Mouse (Mus musculus): ENCODE data around the gene Cep112.
A peak's percentile ranks its signal among the peaks of the same experiment; 100 is the strongest.
"Not testable (repeated sequence)": the region's sequence is repeated elsewhere in the genome, so short reads cannot be mapped to it uniquely, and the experiment has no call there.

Cep112 gene

DNA sequence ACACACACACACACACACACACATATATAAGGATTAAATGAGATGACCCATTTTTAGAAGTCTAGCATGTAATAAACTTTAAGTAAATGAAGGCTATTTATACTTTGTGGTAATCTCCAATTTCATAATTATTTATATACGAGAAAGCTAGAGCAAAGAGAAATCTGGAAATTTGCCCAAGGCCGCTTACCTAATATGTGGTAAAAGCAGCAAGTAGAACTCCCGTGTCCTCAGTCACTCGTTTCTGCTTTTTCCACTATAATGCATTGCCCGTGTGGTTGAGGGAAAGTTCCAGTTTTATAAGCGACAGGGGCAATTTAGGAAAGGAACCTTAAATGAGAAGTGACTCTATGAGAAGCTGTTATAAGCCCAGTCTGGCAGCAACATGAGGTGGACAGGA lies 442.5 kb downstream of the Cep112 start:
- ATAC-seq (ENCODE audit: low TSS enrichment), result no peak

DNA sequence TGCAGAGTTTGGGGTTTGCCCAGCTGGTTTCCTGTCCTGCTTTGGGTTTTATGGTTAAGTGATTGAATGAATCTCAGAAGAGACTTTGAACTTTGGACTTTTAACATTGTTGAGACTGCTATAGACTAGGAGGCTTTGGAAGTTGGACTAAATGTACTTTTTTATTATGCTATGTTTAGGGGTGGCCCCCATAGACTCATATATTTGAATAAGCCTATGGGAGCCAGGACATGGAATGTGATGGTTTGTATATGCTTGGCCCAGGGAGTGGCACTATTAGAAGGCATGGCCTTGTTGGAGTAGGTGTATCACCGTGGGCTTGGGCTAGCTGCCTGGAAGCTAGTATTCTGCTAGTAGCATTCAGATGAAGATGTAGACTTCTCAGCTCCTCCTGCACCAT lies 446.3 kb downstream of the Cep112 start:
- ATAC-seq (ENCODE audit: low TSS enrichment), result not testable (repeated sequence)

DNA sequence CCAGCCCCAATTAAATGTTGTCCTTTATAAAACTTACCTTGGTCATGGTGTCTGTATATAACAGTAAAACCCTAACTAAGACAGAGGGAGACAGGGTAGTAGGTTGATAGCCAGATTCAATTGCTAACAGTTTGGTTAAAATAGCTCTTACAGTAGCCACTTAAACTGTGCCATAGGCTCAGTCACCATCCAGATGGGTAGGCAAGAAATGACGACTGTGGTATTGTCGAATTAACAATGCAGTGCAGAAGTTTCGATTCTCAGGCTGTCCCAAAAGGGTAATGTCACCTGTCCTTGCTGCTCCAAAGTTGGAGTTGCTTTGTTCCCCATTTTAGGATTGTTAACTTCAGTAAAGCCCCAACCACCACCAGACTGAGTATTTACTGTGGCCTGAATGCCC lies 446.8 kb downstream of the Cep112 start:
- no peak for ATAC-seq (ENCODE audit: low TSS enrichment)

DNA sequence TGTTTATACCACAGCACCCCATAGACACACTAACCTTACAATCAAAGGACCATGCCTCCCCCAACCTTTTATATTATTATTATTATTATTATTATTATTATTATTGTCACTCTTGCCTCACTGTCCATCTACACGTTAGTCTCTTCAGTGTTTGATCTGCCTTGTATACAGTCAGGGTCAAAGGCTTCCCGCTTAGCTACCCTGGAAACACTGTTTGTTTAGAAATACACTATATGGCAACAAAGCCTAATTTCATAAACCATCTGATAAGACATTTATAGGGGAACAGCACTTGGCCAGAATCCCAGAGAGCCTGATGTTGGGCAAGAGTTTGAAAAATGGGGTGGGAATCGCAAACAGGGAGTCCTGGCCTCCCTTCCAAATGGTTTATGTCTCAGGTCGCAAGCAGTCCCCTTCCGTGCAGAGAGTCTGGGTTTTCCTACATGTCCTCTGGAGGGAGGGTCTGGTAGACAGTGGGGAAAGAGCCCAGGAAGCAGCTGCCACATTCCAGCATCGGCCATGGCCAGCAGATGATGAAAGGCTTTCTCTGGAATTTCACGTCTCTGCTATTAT lies 451.7 kb downstream of the Cep112 start:
- no peak for ATAC-seq (ENCODE audit: low TSS enrichment)

DNA sequence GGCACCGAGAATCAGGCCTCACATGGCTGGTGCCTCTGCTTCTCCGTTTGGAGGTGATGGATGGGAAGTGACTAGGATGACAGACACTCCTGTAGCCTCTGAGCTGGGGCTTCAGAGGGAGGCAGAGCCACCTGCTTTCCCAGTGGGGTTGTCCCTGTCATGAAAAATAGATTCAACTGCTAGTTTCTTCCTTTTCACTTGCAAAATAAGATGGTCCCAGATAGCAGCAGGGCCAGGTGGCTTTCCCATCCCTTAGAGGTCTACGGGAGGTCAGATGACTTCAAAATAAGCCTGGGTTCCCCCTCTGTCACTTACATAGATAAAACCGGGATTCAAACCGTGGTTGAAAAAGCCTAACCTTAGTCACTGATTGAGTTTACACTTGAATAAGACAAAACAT lies 452.5 kb downstream of the Cep112 start:
- ATAC-seq (ENCODE audit: low TSS enrichment), result no peak

DNA sequence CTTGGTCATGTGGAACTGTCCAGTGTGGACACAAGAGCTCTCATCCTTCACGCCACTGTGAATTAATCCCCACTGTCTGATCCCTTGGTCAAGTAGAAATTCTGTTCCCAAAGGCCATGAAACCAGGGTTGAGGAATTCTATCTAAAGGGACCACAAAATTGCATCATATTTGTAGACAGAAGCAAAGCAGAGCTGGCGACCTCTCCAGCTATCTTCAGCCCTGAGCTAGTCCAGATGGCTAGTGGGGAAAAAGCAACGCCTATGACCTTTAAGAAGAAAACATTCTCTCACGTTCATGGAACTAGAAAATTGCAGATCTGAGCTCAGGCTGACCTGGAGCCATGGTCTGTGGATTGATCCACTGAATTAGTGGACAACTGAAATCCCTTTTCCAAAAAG lies 455.6 kb downstream of the Cep112 start:
- ATAC-seq (ENCODE audit: low TSS enrichment), result no peak

DNA sequence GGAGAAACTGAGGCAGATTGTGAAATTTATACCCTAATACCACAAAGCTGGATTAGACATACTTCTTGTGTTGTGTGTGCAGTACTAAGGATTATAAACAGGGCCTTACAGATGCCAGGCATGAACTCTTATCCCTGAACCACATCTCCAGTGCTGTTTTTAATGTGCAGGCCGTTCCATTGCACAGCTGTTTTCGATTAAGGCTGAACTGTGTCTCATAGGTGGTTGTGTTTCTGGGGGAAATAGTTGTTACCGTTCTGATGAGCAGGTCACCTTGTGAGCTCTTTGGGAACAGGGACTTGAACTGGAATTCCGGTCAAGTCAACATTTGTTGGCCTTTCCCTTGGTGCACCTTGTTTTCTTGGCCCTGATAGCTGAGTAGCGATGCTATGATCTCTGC lies 456.7 kb downstream of the Cep112 start:
- no peak for ATAC-seq (ENCODE audit: low TSS enrichment)

DNA sequence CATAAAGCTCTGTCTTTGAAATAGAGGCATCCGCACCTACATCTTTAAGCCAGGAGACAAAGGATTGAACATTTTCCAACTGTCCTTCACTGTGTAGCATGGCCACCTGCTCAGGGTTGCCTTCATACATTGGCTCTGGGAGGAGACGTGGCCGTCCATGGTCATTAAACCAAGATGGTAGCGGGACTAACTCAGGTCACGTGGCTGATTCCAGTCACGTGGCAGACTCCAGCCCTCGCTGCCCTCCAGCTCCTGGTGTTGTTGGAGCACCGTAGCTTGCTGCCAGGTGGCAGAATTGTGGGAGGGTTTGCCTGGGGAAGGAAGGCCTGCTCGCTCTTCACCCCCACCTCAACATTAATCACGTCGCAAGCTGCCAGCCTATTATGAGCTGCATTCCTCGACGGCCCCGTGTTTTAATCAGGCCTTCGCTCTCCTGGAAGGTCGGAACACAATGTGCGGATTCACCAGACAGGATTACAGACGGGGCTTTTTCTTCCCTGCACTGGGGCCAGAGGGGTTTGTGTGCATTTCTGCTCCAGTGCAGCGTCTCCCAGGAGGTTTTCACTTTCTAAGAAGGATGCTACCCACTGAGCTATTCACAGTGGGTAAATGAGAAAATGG lies 460.4 kb downstream of the Cep112 start:
- ATAC-seq (ENCODE audit: low TSS enrichment), result no peak

DNA sequence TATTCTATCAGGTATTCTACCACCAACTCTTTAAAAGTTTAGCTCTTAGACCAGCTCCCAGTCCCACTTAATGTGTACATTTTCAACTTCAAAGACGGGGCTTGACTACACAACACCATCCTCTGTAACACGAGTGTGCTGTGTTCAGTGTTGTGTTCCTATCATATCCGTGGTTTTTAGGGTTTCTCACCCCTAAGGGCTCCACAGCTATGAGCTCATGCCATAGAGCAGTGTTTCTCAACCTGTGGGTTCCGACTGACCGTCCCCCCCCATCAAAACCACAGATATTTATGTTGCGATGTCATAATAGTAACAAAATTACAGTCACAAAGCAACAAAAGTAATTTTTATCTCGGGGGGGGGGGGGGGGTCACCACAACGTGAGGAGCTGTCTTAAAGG lies 461.1 kb downstream of the Cep112 start:
- ATAC-seq (ENCODE audit: low TSS enrichment), result no peak

DNA sequence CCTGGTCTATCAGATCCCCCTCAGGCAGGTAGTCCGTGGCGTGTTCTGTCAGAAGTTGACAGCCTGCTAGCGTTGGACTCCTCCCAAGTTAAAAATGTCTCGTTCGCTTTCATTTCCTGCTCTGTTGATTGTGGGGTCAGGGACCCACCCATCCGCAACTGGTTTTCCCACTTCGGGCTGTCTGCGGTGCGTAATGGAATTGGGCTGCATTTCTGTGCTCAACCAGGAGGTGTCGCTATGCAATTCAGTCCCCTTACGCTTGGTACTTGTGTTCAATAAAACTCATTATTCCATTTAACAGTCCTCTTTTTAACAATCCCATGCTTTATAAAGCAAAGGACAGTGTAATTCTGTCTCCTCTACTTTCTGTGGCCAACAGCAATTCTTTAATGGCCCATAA lies 464.1 kb downstream of the Cep112 start:
- ATAC-seq (ENCODE audit: low TSS enrichment), result no peak

DNA sequence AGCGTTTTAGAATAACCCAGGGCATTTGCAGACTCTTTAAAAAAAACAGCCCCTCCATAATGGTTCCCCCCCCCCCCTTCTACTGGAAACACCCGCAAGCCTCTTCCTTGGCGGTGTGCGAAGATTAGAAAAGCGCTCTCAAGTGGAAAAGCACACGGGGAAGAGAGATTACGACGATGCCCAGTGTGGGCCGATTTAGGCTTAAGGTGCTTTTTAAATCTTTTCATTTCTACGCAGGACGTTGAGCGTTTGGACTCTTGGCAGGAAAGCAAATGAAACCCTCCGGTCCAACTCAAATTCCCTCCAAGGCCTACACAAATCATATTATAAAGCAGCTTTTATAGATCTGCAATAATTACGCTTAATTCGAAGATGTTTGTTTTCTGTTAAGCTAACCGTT lies 465.6 kb downstream of the Cep112 start:
- no peak for ATAC-seq (ENCODE audit: low TSS enrichment)

DNA sequence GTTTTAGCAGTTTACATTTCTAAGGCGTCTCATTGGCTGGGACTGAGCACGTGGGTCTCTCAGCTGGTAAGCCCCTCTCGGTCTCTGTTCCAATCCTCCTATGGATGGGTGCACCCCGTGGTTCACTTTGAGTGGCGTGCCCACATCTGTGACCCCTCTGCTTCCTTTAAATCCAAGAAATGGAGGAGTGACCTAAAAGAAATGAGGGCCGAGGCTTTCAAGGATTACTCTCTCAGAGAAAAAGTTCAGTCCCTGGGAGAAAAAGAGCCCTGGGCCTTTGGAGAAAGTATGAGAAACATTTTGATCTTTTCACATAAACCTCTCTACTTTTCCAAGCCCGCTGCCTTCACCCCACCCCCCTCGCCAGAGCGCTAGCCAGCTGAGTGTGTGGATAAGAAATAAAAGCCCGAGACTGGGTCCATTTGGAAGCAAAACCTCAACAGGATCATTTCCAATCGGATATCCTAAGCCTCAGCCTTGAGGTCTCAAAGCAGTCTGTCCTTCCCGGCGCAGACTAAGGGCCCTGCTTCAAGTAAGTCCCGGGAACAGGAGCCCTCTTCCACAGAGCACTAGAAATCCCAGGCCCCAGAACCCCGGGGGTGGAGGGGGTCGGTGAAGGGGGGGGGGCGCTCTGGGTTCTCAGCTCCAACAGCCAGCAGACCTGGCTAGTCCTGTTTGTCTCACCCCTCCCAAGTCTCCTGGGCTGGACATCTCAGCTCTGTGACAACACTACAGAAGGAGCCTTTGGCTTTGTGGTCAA lies 466.3 kb downstream of the Cep112 start:
- ATAC-seq (ENCODE audit: low TSS enrichment), result no peak

DNA sequence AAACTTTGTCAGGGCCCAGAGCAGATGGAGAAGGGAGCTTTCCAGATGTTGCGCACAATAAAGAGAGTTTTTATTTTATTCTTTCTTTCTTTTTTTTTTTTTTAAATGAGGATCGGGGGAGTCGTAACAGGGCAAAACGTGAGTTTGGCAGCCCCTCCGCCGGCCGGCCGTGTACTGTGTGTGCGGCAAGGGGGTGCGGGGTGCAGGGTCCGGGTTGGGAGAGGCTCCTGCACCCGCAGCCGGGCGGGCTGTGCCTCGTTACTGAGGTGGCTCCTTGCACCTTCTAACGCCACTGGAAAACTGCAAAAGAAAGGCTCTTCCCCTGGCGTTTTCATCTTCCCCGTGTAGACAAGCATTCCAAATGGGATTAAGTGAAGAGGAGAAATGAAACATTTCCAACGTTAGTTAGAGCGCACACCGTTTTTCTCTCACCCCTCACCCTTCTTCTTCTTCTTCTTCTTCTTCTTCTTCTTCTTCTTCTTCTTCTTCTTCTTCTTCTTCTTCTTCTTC lies 466.9 kb downstream of the Cep112 start:
- no peak for ATAC-seq (ENCODE audit: low TSS enrichment)

DNA sequence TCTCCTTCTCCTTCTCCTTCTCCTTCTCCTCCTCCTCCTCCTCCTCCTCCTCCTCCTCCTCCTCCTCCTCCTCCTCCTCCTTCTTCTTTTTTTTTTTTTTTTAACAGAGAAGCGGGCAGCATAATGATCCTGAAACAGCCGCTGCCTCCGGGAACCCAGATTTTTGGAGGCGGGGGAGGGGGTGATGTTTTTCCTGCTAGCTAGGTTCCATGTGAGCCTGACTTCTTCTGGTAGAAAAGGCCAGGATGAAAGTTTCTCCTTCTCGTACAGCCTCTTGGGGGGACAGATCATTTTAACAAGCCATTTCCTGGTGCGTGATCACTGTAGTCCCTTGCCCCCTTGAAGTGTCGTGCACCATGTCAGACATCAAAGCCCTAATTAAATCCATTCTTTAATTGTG lies 467.4 kb downstream of the Cep112 start:
- no peak for ATAC-seq (ENCODE audit: low TSS enrichment)

DNA sequence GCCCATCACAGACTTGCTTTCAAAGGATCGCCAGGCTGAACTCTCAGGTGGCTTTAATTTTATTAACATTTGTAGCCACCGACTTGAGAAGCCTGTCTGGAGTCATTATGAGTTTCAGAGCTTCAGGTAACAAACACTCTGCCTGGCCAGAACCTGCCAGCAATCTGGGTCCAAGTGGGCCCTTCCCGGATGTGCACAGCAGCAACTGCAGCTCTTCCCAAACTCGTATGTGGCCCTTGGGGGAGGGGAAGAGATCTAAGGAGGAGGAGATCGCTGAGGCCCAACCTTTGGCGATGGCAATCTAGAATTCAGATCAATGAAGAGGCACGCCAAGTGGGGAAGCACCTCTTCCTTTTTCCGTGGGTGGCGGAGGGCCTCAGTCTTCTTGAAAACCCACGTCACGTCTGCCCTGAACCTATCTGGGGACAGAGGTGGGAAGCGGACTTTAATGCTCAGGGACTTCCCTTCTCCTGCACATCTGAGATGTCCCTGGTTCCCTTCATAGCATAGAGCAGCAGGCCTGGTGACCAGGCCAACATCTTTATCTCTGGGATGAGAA lies 468.3 kb downstream of the Cep112 start:
- ATAC-seq (ENCODE audit: low TSS enrichment), result no peak

DNA sequence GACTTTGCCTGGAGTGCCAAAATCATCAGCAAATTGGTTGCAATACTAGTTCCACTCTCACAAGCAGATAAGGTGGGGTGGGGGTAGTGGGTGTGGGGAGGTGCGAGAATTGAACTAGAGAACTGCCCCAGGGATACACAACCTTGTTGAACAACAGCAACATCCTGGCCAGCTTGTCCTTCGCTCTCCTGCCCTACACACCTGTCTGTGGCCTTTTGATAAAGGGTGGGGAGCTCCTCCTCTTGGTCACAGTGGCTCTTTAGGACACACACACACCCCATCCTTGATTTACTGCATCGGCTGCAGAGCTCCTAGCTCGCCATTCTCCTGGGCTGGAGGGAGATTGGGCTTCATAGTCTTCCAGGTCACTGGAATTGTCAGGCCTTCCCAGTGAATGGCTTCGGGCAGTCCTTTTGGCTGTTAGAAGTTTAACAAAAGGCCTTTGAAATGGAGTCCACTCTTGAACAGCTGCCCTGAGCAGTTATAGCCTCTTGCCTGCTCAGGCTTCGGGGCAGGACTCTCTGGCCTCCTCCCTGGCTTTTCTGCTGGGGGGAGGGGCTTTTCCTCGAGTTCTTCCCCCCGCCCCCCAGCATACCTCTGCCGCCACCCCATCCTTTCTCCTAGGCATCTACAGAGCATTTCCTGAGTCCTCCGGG lies 469.0 kb downstream of the Cep112 start:
- ATAC-seq (ENCODE audit: low TSS enrichment), result no peak

DNA sequence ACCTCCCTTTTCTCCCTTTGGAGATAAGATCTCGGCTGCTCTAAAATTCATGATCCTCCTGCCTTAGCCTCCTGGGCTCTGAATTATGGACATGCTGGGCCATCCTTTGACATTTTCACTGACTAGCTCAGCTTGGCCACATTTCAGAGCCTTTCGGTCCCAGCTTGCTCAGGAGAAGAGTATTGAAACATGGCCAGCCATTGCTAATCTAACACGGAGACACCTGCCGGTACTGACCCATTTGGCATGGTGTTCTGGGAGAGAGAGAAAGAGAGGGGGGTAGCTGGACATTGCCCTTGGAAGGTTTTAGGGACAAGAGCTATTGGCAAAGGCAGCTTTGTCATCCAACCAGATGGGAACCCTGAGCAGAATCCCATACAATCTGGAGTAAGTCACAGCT lies 472.0 kb downstream of the Cep112 start:
- ATAC-seq (ENCODE audit: low TSS enrichment), result no peak

DNA sequence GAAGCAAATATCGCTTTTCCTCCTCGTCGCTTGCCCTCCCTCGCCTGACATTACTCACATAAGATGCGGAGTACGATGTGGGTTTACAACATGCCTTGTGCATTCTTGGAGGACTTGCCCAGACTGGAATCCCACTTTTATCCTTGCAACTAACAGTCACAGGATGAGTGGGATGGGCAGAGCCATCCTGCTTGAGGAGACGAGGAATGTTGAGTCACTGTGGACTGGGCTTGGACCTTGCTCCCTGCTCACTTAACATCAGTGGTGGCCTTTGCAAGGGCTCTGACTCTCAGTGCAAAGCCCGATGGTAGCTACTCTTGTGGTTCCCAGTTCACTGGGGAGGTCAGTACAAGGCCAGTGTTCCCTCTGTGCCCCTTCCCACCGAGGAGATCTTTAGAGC lies 473.1 kb downstream of the Cep112 start:
- ATAC-seq (ENCODE audit: low TSS enrichment), result peak; percentile 66

DNA sequence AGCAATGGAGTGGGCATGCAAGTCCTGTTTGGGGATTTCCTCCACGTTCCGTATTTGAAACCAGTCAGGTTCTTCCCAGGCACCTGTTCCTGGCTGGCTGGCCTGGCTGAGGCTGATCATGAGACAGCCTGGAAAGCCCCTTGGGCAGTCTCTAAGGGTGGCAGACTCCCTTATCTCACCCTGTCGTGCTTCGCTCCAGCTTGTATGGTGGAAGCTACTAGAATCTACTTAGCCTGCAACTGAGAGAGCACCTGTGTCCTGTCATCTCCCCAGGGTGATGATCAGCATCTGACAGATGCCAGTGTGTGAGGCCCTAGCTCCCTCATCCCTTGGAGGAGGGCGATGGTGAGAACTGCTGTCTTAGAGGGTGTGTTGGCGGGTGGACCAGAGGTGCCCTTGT lies 473.5 kb downstream of the Cep112 start:
- no peak for ATAC-seq (ENCODE audit: low TSS enrichment)

DNA sequence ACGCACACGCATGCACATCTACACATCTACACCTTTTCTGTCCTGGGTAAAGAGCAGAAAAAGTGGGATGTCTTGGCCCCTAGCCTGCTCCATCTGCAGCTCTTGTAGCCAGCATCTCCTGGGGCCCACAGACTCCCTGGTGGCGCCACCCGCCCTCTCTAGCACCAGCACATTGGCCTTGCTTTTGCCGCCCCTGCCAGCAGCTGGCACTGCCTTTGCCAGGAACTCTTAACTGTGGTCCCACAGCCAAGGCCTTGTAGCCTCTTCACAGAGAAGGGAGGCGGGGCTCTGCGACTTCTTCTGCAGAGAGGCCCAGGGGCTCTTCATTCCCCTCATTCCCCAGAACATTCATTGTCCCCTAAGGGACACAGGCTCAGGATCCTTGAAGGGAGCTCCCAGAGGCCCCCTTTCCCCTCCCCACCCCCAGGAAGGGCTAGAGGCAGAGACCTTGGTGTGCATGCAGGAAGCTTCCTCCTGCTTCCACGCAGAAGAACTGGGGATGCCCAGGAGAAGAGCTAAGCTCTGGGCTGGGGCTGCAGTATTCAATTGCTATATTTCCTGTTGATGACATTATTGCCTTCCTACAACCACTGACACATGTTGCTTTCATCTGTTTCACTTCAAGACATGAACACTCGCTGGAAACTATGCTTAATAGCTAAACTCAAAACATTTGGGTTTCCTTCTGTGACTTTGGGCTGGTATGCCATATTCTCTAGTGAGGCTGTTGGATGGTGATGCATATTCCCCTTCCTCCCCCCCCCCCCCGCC lies 475.9 kb downstream of the Cep112 start:
- peak; percentile 64; the same call in 1 of the 2 replicates for ATAC-seq (ENCODE audit: low TSS enrichment)

DNA sequence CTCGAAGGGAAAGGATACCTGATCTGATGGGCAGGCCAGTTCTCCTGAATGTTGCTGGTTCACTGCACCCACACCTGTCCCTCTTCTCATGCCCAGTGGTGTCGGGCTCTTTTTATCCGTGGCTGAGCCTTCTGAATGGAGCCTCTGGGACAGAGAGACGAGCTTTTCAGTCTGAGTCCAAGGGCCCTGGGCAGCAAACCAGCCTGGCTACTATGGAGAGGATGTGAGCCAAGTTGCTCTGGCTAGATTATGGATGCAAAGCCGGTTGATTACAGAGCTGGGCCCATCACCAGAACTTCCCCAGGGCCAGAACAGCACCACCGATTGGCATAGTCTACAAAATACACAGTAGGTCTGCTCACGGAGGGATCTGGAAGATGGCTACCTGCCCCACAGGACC lies 476.7 kb downstream of the Cep112 start:
- no peak for ATAC-seq (ENCODE audit: low TSS enrichment)

DNA sequence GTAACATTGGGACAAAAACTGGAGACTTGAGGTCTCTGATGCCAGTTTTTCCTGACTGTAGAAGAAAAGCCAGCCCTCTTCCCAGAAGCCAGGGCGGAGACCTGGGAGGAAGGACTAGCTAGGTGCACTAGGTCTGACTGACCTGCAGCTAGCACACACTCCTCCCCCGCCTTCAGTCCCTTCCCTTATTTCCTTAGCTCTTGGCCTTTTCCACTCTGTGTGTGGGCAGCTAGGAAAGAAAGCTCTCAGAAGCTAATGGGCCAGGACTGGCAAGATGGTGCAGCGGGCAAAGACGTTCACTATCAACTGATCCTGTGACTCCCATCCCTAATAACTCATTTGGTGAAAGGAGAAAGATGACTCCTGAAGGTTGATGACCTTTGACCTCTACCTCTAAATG lies 477.3 kb downstream of the Cep112 start:
- ATAC-seq (ENCODE audit: low TSS enrichment), result no peak
